Mouse (Mus musculus): ENCODE results near the gene Ttc28. TPM values are rescaled to one million over a fixed set of nuclear protein-coding genes. Genes with fewer than 3 reads are reported as not detected.

Ttc28 gene
- polyA plus RNA-seq, 1 experiment from 2014 or later: 3.5 TPM

GRCm38 (mm10) chr5:111181204-111181912, 301.8 kb downstream of the Ttc28 start:
- Histone ChIP-seq H3K9ac (ENCODE audit: low read length) (no peak overlapping the region), H3K4me3 (ENCODE audit: low read depth, low read length) (no peak overlapping the region), H3K4me1 (replicated peaks; ENCODE audit: control insufficient read depth, insufficient read depth) (peaks cover 4% of the 10 kb centered on the region; the same call in 1 of the 2 replicates), H3K4me2 (replicated peaks; ENCODE audit: low read depth) (no peak overlapping the region), H3K36me3 (ENCODE audit: control insufficient read depth, insufficient read depth, low read length) (no peaks in the 10 kb centered on the region), H3K9me3 (ENCODE audit: control insufficient read depth, low read length) (no peaks in the 10 kb centered on the region), H3K27ac (replicated peaks) (no peak overlapping the region), H3K27me3 (ENCODE audit: control insufficient read depth, insufficient read depth, low read length) (no peaks in the 10 kb centered on the region)
- 67% methylated on average over 7 of the region's 7 CpGs for WGBS
- TF ChIP-seq CTCF (IDR thresholded peaks at IDR 0.05; ENCODE audit: low read depth) (no peak), EP300 (optimal IDR thresholded peaks at IDR 0.05) (no peak)
- DNase-seq (ENCODE audit: low spot score) (no peak), ATAC-seq (ENCODE audit: low FRiP score, low TSS enrichment) (no peak)

GRCm38 (mm10) chr5:111186600-111186999, 307.0 kb downstream of the Ttc28 start:
- DNase-seq (ENCODE audit: low spot score) (no peak), ATAC-seq (ENCODE audit: low FRiP score, low TSS enrichment) (no peak)
- H3K9me3 ChIP-seq (ENCODE audit: control insufficient read depth, low read length): no peaks in the 10 kb centered on the region
- H3K27me3 ChIP-seq (ENCODE audit: control insufficient read depth, insufficient read depth, low read length): no peaks in the 10 kb centered on the region
- no peak overlapping the region for H3K4me2 ChIP-seq (replicated peaks; ENCODE audit: low read depth)
- H3K4me1 ChIP-seq (replicated peaks; ENCODE audit: control insufficient read depth, insufficient read depth): no peaks in the 10 kb centered on the region
- H3K4me3 ChIP-seq (ENCODE audit: low read depth, low read length): no peak overlapping the region
- H3K27ac ChIP-seq (replicated peaks): no peak overlapping the region
- no peak overlapping the region for H3K9ac ChIP-seq (ENCODE audit: low read length)
- 57% methylated on average over 11 of the region's 11 CpGs for WGBS
- TF ChIP-seq CTCF (IDR thresholded peaks at IDR 0.05; ENCODE audit: low read depth) (peak; percentile 56; the same call in 1 of the 2 replicates), EP300 (optimal IDR thresholded peaks at IDR 0.05) (no peak)
- no peaks in the 10 kb centered on the region for H3K36me3 ChIP-seq (ENCODE audit: control insufficient read depth, insufficient read depth, low read length)

- ATAC-seq (ENCODE audit: low FRiP score, low TSS enrichment) (no peak), DNase-seq (ENCODE audit: low spot score) (no peak)
- Histone ChIP-seq H3K36me3 (ENCODE audit: control insufficient read depth, insufficient read depth, low read length) (no peaks in the 10 kb centered on the region), H3K4me2 (replicated peaks; ENCODE audit: low read depth) (no peak overlapping the region), H3K9me3 (ENCODE audit: control insufficient read depth, low read length) (no peaks in the 10 kb centered on the region), H3K9ac (ENCODE audit: low read length) (no peak overlapping the region), H3K27me3 (ENCODE audit: control insufficient read depth, insufficient read depth, low read length) (no peaks in the 10 kb centered on the region), H3K4me3 (ENCODE audit: low read depth, low read length) (no peak overlapping the region), H3K4me1 (replicated peaks; ENCODE audit: control insufficient read depth, insufficient read depth) (no peaks in the 10 kb centered on the region), H3K27ac (replicated peaks) (no peak overlapping the region)
- TF ChIP-seq EP300 (optimal IDR thresholded peaks at IDR 0.05) (no peak), CTCF (IDR thresholded peaks at IDR 0.05; ENCODE audit: low read depth) (no peak)
- WGBS: 90% methylated on average over 9 of the region's 9 CpGs
Measured at GRCm38 (mm10) chr5:111191972-111192371, 312.4 kb downstream of the Ttc28 start.

GRCm38 (mm10) chr5:111194829-111195228, 315.2 kb downstream of the Ttc28 start:
- Histone ChIP-seq H3K36me3 (ENCODE audit: control insufficient read depth, insufficient read depth, low read length) (no peaks in the 10 kb centered on the region), H3K9me3 (ENCODE audit: control insufficient read depth, low read length) (no peaks in the 10 kb centered on the region), H3K27me3 (ENCODE audit: control insufficient read depth, insufficient read depth, low read length) (no peaks in the 10 kb centered on the region), H3K4me3 (ENCODE audit: low read depth, low read length) (no peak overlapping the region), H3K9ac (ENCODE audit: low read length) (no peak overlapping the region), H3K4me1 (replicated peaks; ENCODE audit: control insufficient read depth, insufficient read depth) (no peaks in the 10 kb centered on the region), H3K4me2 (replicated peaks; ENCODE audit: low read depth) (no peak overlapping the region), H3K27ac (replicated peaks) (no peak overlapping the region)
- ATAC-seq (ENCODE audit: low FRiP score, low TSS enrichment) (no peak), DNase-seq (ENCODE audit: low spot score) (no peak)
- 51% methylated on average over 2 of the region's 2 CpGs for WGBS
- no peak for TF ChIP-seq EP300 (optimal IDR thresholded peaks at IDR 0.05)

- no peak for TF ChIP-seq EP300 (optimal IDR thresholded peaks at IDR 0.05)
- no peak for TF ChIP-seq CTCF (IDR thresholded peaks at IDR 0.05; ENCODE audit: low read depth)
- ATAC-seq (ENCODE audit: low FRiP score, low TSS enrichment) (no peak), DNase-seq (ENCODE audit: low spot score) (no peak)
- H3K4me1 ChIP-seq (replicated peaks; ENCODE audit: control insufficient read depth, insufficient read depth): no peaks in the 10 kb centered on the region
- no peaks in the 10 kb centered on the region for H3K36me3 ChIP-seq (ENCODE audit: control insufficient read depth, insufficient read depth, low read length)
- no peaks in the 10 kb centered on the region for H3K27me3 ChIP-seq (ENCODE audit: control insufficient read depth, insufficient read depth, low read length)
- H3K4me2 ChIP-seq (replicated peaks; ENCODE audit: low read depth): no peak overlapping the region
- H3K27ac ChIP-seq (replicated peaks): no peak overlapping the region
- H3K4me3 ChIP-seq (ENCODE audit: low read depth, low read length): no peak overlapping the region
- WGBS: 49% methylated on average over 11 of the region's 11 CpGs
- H3K9ac ChIP-seq (ENCODE audit: low read length): no peak overlapping the region
- no peaks in the 10 kb centered on the region for H3K9me3 ChIP-seq (ENCODE audit: control insufficient read depth, low read length)
Measured at GRCm38 (mm10) chr5:111195488-111196485, 316.2 kb downstream of the Ttc28 start.

Data from stomach, postnatal 0 days (tissue).